Mouse (Mus musculus): ENCODE data around the gene Diaph3. TPM values are rescaled to one million over a fixed set of nuclear protein-coding genes. Genes with fewer than 3 reads are reported as not detected.
A peak's percentile ranks its signal among the peaks of the same experiment; 100 is the strongest.

The Diaph3 gene
- total and polyA plus RNA-seq, 3 experiments = 16.2 to 36.9 (median 17.5) TPM

GRCm38 (mm10) chr14:86898898-86899297, 242.1 kb downstream of the Diaph3 start:
- Histone ChIP-seq H3K36me3 (replicated peaks in 1 of 2; ENCODE audit: control insufficient read depth in 1 of 2, insufficient read depth in 1 of 2, low read length in 1 of 2) (peaks cover 5 to 43% of the 10 kb centered on the region in 2 experiments), H3K4me3 (replicated peaks in 1 of 3; ENCODE audit: low read depth in 2 of 3, low read length in 2 of 3, poor library complexity in 1 of 3) (no peak overlapping the region), H3K4me2 (ENCODE audit: insufficient read depth, low read depth, poor library complexity, severe bottlenecking) (no peak overlapping the region), H3K4me1 (ENCODE audit: control insufficient read depth in 1 of 2, insufficient read depth in 2 of 2) (peaks cover 0 to 6% of the 10 kb centered on the region in 2 experiments; a peak in 2 of 4 replicates), H3K9me3 (replicated peaks; ENCODE audit: low read length) (peaks cover 4% of the 10 kb centered on the region), H3K9ac (ENCODE audit: insufficient read depth, low read depth) (no peak overlapping the region), H3K27ac (ENCODE audit: insufficient read depth, low read depth) (no peak overlapping the region), H3K27me3 (replicated peaks) (no peaks in the 10 kb centered on the region), H3K79me2 (replicated peaks; ENCODE audit: control insufficient read depth, extremely low read depth, insufficient read depth, poor library complexity, severe bottlenecking) (no peaks in the 10 kb centered on the region)
- in situ Hi-C loops (cut with MboI; ENCODE audit: low pct_ligation_motif_present, low pct_unique_long_range_greater_than_20kb, low sequenced_read_pairs) (no loop called here), dilution Hi-C loops (cut with MboI; ENCODE audit: extremely low pct_ligation_motif_present, extremely low pct_unique_long_range_greater_than_20kb, low sequenced_read_pairs) (no loop called here)
- no peak for DNase-seq (ENCODE audit: extremely low read depth)
- TF ChIP-seq MAFK (IDR thresholded peaks at IDR 0.05; ENCODE audit: insufficient replicate concordance, low read length) (no peak), MXI1 (IDR thresholded peaks at IDR 0.05; ENCODE audit: low read depth, low read length) (no peak), CTCF (conservative IDR thresholded peaks at IDR 0.05 in 1 of 2, IDR thresholded peaks at IDR 0.05 in 1 of 2; ENCODE audit: low read depth in 2 of 2, low read length in 2 of 2) (peak in 1 of 2 experiments; percentile 49; a peak in 2 of 4 replicates), RAD21 (IDR thresholded peaks at IDR 0.05; ENCODE audit: low read depth, low read length) (peak; percentile 51)

GRCm38 (mm10) chr14:86889070-86889804, 251.8 kb downstream of the Diaph3 start:
- Histone ChIP-seq H3K4me1 (ENCODE audit: control insufficient read depth in 1 of 2, insufficient read depth in 2 of 2) (no peaks in the 10 kb centered on the region), H3K79me2 (replicated peaks; ENCODE audit: control insufficient read depth, extremely low read depth, insufficient read depth, poor library complexity, severe bottlenecking) (no peaks in the 10 kb centered on the region), H3K36me3 (replicated peaks in 1 of 2; ENCODE audit: control insufficient read depth in 1 of 2, insufficient read depth in 1 of 2, low read length in 1 of 2) (peaks cover 7 to 39% of the 10 kb centered on the region in 2 experiments), H3K4me3 (replicated peaks in 1 of 3; ENCODE audit: low read depth in 2 of 3, low read length in 2 of 3, poor library complexity in 1 of 3) (no peak overlapping the region), H3K4me2 (ENCODE audit: insufficient read depth, low read depth, poor library complexity, severe bottlenecking) (no peak overlapping the region), H3K27ac (ENCODE audit: insufficient read depth, low read depth) (no peak overlapping the region), H3K9ac (ENCODE audit: insufficient read depth, low read depth) (no peak overlapping the region), H3K9me3 (replicated peaks; ENCODE audit: low read length) (peaks cover 4% of the 10 kb centered on the region), H3K27me3 (replicated peaks) (no peaks in the 10 kb centered on the region)
- in situ Hi-C loops (cut with MboI; ENCODE audit: low pct_ligation_motif_present, low pct_unique_long_range_greater_than_20kb, low sequenced_read_pairs) (no loop called here), dilution Hi-C loops (cut with MboI; ENCODE audit: extremely low pct_ligation_motif_present, extremely low pct_unique_long_range_greater_than_20kb, low sequenced_read_pairs) (no loop called here)
- TF ChIP-seq EP300 (IDR thresholded peaks at IDR 0.05; ENCODE audit: low read length) = no peak
- no peak for TF ChIP-seq PAX5 (IDR thresholded peaks at IDR 0.05; ENCODE audit: low read length)
- TF ChIP-seq MEF2A (IDR thresholded peaks at IDR 0.05; ENCODE audit: borderline replicate concordance, low read depth, low read length) = no peak
- TF ChIP-seq CTCF (conservative IDR thresholded peaks at IDR 0.05 in 1 of 2, IDR thresholded peaks at IDR 0.05 in 1 of 2; ENCODE audit: low read depth in 2 of 2, low read length in 2 of 2) = no peak
- no peak for TF ChIP-seq POLR2A (IDR thresholded peaks at IDR 0.05; ENCODE audit: low read depth, low read length)
- no peak for TF ChIP-seq RAD21 (IDR thresholded peaks at IDR 0.05; ENCODE audit: low read depth, low read length)
- TF ChIP-seq MAZ (IDR thresholded peaks at IDR 0.05; ENCODE audit: low read depth, low read length) = no peak
- no peak for TF ChIP-seq USF2 (conservative IDR thresholded peaks at IDR 0.05; ENCODE audit: low read depth, low read length)
- TF ChIP-seq SIN3A (IDR thresholded peaks at IDR 0.05; ENCODE audit: low read length) = no peak
- TF ChIP-seq SMC3 (IDR thresholded peaks at IDR 0.05; ENCODE audit: low read depth, low read length) = no peak
- no peak for TF ChIP-seq ELF1 (IDR thresholded peaks at IDR 0.05; ENCODE audit: low read depth, low read length)
- no peak for TF ChIP-seq ZKSCAN1 (IDR thresholded peaks at IDR 0.05; ENCODE audit: borderline replicate concordance, low read depth, low read length)
- TF ChIP-seq JUND (conservative IDR thresholded peaks at IDR 0.05; ENCODE audit: low read depth, low read length) = no peak
- no peak for TF ChIP-seq ZNF384 (IDR thresholded peaks at IDR 0.05; ENCODE audit: low read depth, low read length)
- TF ChIP-seq MAX (IDR thresholded peaks at IDR 0.05; ENCODE audit: low read length) = no peak
- no peak for TF ChIP-seq HCFC1 (IDR thresholded peaks at IDR 0.05; ENCODE audit: low read depth, low read length)
- no peak for TF ChIP-seq CHD2 (IDR thresholded peaks at IDR 0.05; ENCODE audit: low read length)
- no peak for TF ChIP-seq GABPA (IDR thresholded peaks at IDR 0.05; ENCODE audit: insufficient replicate concordance, low read depth, low read length)
- no peak for TF ChIP-seq ZMIZ1 (IDR thresholded peaks at IDR 0.05; ENCODE audit: low read depth, low read length)
- TF ChIP-seq CHD1 (IDR thresholded peaks at IDR 0.05; ENCODE audit: low read depth, low read length) = no peak
- no peak for DNase-seq (ENCODE audit: extremely low read depth)
